Mouse (Mus musculus) midbrain, embryonic 10.5 days (tissue): ENCODE data around the gene Daam1. TPM values are rescaled to one million over a fixed set of nuclear protein-coding genes. Genes with fewer than 3 reads are reported as not detected.
"Not testable (repeated sequence)": the region's sequence is repeated elsewhere in the genome, so short reads cannot be mapped to it uniquely, and the experiment has no call there.

Experiments used
- DNase-seq: peaks from one replicate; pipeline ENCODE4 v3.0.0-alpha.2; 2017; ENCODE audit warnings: low spot score
- H3K27ac ChIP-seq: fragments of 300-500 bp; sonication (generic); replicated peaks from 2 replicates; pipeline ENCODE4 v1.5.1; 2016; ENCODE audit warnings: mild to moderate bottlenecking
- H3K27me3 ChIP-seq: fragments of 300-500 bp; sonication (generic); 2 replicates; pipeline ENCODE4 v1.6.1; 2016; ENCODE audit warnings: low read depth, mild to moderate bottlenecking; ENCODE audit not compliant: poor library complexity, severe bottlenecking
- H3K36me3 ChIP-seq: fragments of 300-500 bp; sonication (generic); 2 replicates; pipeline ENCODE4 v1.6.1; 2016; ENCODE audit warnings: mild to moderate bottlenecking, moderate library complexity
- H3K4me1 ChIP-seq: fragments of 300-500 bp; sonication (generic); 2 replicates; pipeline ENCODE4 v1.6.1; 2016
- H3K4me3 ChIP-seq: fragments of 300-500 bp; sonication (generic); 2 replicates; pipeline ENCODE4 v1.5.1; 2016; ENCODE audit warnings: mild to moderate bottlenecking, moderate library complexity
- H3K9me3 ChIP-seq: fragments of 300-500 bp; sonication (generic); replicated peaks from 2 replicates; pipeline ENCODE4 v1.6.1; 2016; ENCODE audit warnings: mild to moderate bottlenecking
- WGBS: fragments of 180-500 bp; shearing (Covaris S2); methylation state at CpG from one replicate; pipeline ENCODE4 v1.1.7; 2016; 5-methylcytosine and 5-hydroxymethylcytosine counted together
- polyA plus RNA-seq: library from polyadenylated mRNA; unstranded; fragments of >200 nt; fragmentation: Nextera tagmentation; extraction: Ambion mirVana; gene quantifications from 2 replicates; pipeline ENCODE4 v1.2.1, GENCODE M21; 2016

Daam1 gene
- polyA plus RNA-seq, 1 experiment from 2014 or later = 9.3 TPM

GRCm38 (mm10) chr12:71837576-71837975 is 6.7 kb downstream of the Daam1 start:
- no peaks in the 10 kb centered on the region for H3K9me3 ChIP-seq
- no peak overlapping the region for H3K27ac ChIP-seq
- WGBS = 85% methylated on average over 5 of the region's 5 CpGs
- peaks cover 83% of the 10 kb centered on the region for H3K4me1 ChIP-seq
- no peaks in the 10 kb centered on the region for H3K36me3 ChIP-seq
- no peak overlapping the region for H3K4me3 ChIP-seq
- no peaks in the 10 kb centered on the region for H3K27me3 ChIP-seq
- DNase-seq = no peak

- Histone ChIP-seq H3K27ac (no peak overlapping the region), H3K4me1 (peaks cover 77% of the 10 kb centered on the region), H3K27me3 (no peaks in the 10 kb centered on the region), H3K9me3 (no peaks in the 10 kb centered on the region), H3K4me3 (no peak overlapping the region), H3K36me3 (no peaks in the 10 kb centered on the region)
- no peak for DNase-seq
- 83% methylated on average over 2 of the region's 2 CpGs for whole genome bisulfite sequencing
Observed at GRCm38 (mm10) chr12:71838230-71838629, 7.4 kb downstream of the Daam1 start.

- Histone ChIP-seq H3K27me3 (no peaks in the 10 kb centered on the region), H3K9me3 (no peaks in the 10 kb centered on the region), H3K36me3 (no peaks in the 10 kb centered on the region), H3K4me1 (peaks cover 65% of the 10 kb centered on the region), H3K4me3 (no peak overlapping the region), H3K27ac (no peak overlapping the region)
- 79% methylated on average over 3 of the region's 3 CpGs for WGBS
- DNase-seq = no peak
Observed at GRCm38 (mm10) chr12:71839653-71840052, 8.8 kb downstream of the Daam1 start.

- H3K36me3 ChIP-seq = no peaks in the 10 kb centered on the region
- no peak overlapping the region for H3K4me3 ChIP-seq
- 8% methylated on average over 6 of the region's 6 CpGs for WGBS
- H3K27ac ChIP-seq = no peak overlapping the region
- H3K9me3 ChIP-seq = no peaks in the 10 kb centered on the region
- DNase-seq = no peak
- no peaks in the 10 kb centered on the region for H3K27me3 ChIP-seq
- H3K4me1 ChIP-seq = peaks cover 55% of the 10 kb centered on the region
Observed at GRCm38 (mm10) chr12:71840430-71841186, 9.7 kb downstream of the Daam1 start.

- no peaks in the 10 kb centered on the region for H3K36me3 ChIP-seq
- H3K4me3 ChIP-seq = no peak overlapping the region
- no peaks in the 10 kb centered on the region for H3K9me3 ChIP-seq
- WGBS = 64% methylated on average over 3 of the region's 3 CpGs
- DNase-seq = no peak
- peaks cover 47% of the 10 kb centered on the region for H3K4me1 ChIP-seq
- no peak overlapping the region for H3K27ac ChIP-seq
- H3K27me3 ChIP-seq = no peaks in the 10 kb centered on the region
Observed at GRCm38 (mm10) chr12:71842006-71842405, 11.1 kb downstream of the Daam1 start.

- no peak overlapping the region for H3K27ac ChIP-seq
- peaks cover 41% of the 10 kb centered on the region for H3K4me1 ChIP-seq
- no peaks in the 10 kb centered on the region for H3K36me3 ChIP-seq
- H3K4me3 ChIP-seq = no peak overlapping the region
- H3K27me3 ChIP-seq = no peaks in the 10 kb centered on the region
- no peak for DNase-seq
- WGBS = 93% methylated on average over 2 of the region's 2 CpGs
- H3K9me3 ChIP-seq = no peaks in the 10 kb centered on the region
Observed at GRCm38 (mm10) chr12:71842588-71842987, 11.7 kb downstream of the Daam1 start.

GRCm38 (mm10) chr12:71845486-71845885 is 14.6 kb downstream of the Daam1 start:
- Histone ChIP-seq H3K9me3 (no peaks in the 10 kb centered on the region), H3K27me3 (no peaks in the 10 kb centered on the region), H3K27ac (no peak overlapping the region), H3K36me3 (no peaks in the 10 kb centered on the region), H3K4me1 (peaks cover 22% of the 10 kb centered on the region), H3K4me3 (no peak overlapping the region)
- WGBS = 90% methylated on average over 5 of the region's 5 CpGs
- no peak for DNase-seq

GRCm38 (mm10) chr12:71846416-71846815 is 15.5 kb downstream of the Daam1 start:
- not testable (repeated sequence) for H3K4me3 ChIP-seq, H3K27me3 ChIP-seq, H3K27ac ChIP-seq, DNase-seq, H3K36me3 ChIP-seq, H3K9me3 ChIP-seq
- H3K4me1 ChIP-seq = peaks cover 12% of the 10 kb centered on the region
- WGBS = 94% methylated on average over 4 of the region's 4 CpGs

GRCm38 (mm10) chr12:71847024-71847423 is 16.1 kb downstream of the Daam1 start:
- WGBS = 91% methylated on average over 6 of the region's 6 CpGs
- H3K36me3 ChIP-seq, H3K27me3 ChIP-seq, H3K4me3 ChIP-seq, H3K4me1 ChIP-seq, DNase-seq, H3K9me3 ChIP-seq, H3K27ac ChIP-seq: not testable (repeated sequence)

- WGBS = 78% methylated on average over 5 of the region's 5 CpGs
- H3K4me3 ChIP-seq = no peak overlapping the region
- H3K4me1 ChIP-seq = peaks cover 6% of the 10 kb centered on the region
- H3K27me3 ChIP-seq = no peaks in the 10 kb centered on the region
- no peak for DNase-seq
- no peaks in the 10 kb centered on the region for H3K9me3 ChIP-seq
- H3K27ac ChIP-seq = no peak overlapping the region
- no peaks in the 10 kb centered on the region for H3K36me3 ChIP-seq
Observed at GRCm38 (mm10) chr12:71847617-71848016, 16.7 kb downstream of the Daam1 start.

- 70% methylated on average over 5 of the region's 5 CpGs for WGBS
- Histone ChIP-seq H3K27me3 (no peaks in the 10 kb centered on the region), H3K9me3 (no peaks in the 10 kb centered on the region), H3K4me1 (peaks cover 9% of the 10 kb centered on the region), H3K4me3 (no peak overlapping the region), H3K36me3 (no peaks in the 10 kb centered on the region), H3K27ac (no peak overlapping the region)
- DNase-seq = no peak
Observed at GRCm38 (mm10) chr12:71848037-71848776, 17.3 kb downstream of the Daam1 start.

- no peak for DNase-seq
Observed at GRCm38 (mm10) chr12:71849051-71849450, 18.2 kb downstream of the Daam1 start.

GRCm38 (mm10) chr12:71850135-71850534 is 19.3 kb downstream of the Daam1 start:
- no peak overlapping the region for H3K4me3 ChIP-seq
- DNase-seq = no peak
- H3K4me1 ChIP-seq = peaks cover 20% of the 10 kb centered on the region
- WGBS = 97% methylated on average over 5 of the region's 5 CpGs
- H3K36me3 ChIP-seq = no peaks in the 10 kb centered on the region
- H3K27me3 ChIP-seq = no peaks in the 10 kb centered on the region
- no peak overlapping the region for H3K27ac ChIP-seq
- no peaks in the 10 kb centered on the region for H3K9me3 ChIP-seq

More at GRCm38 (mm10) chr12:71849051-71849450, 18.2 kb downstream of the Daam1 start:
- Histone ChIP-seq H3K27ac (no peak overlapping the region), H3K4me1 (peaks cover 14% of the 10 kb centered on the region), H3K36me3 (no peaks in the 10 kb centered on the region), H3K27me3 (no peaks in the 10 kb centered on the region), H3K9me3 (no peaks in the 10 kb centered on the region), H3K4me3 (no peak overlapping the region)
- 94% methylated on average over 7 of the region's 7 CpGs for WGBS
